Mouse (Mus musculus): ENCODE measurements at regions not wholly inside any gene's neighbourhood (a gene's known extent, or its start where the extent isn't known, plus 50 kb on each side); places are given as distances from the start of the nearest gene placed in this dataset.

DNA sequence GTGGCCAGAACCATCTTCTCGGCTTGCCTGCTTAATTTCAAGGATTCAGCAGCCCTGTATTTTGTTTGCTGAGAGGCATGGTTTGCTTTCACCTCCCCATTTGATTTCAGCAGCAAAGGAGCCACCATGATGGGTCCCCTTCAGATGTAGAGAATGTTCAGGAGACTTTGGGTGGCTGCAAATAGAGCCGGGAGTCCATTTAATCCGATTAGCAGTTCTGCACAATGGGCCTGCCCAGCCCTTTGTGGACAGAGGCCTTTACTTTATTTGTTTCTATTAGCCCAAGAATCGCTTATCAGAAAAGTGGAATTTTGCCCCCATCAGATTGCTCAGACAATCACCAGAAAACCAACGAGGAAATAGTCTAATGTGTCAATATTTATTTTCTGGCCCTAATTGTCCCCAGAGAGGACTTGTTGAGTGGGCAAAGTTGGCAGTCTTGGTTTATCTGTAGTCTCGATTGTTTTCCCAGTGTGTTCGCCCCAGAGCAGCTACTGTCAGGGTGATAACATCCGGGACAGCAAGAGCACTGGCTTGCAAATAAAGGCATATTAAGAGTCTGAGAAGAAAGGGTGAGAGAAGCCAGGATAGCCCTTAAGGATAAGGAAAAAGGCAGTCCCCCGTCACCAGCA is 130.6 kb upstream of the Kiz start:
- no peak overlapping the region for H3K9ac ChIP-seq (ENCODE audit: insufficient read depth, low read depth)
- H3K36me3 ChIP-seq (replicated peaks in 1 of 2; ENCODE audit: control insufficient read depth in 1 of 2, insufficient read depth in 1 of 2, low read length in 1 of 2): no peaks in the 10 kb centered on the region
- H3K9me3 ChIP-seq (replicated peaks; ENCODE audit: low read length): no peaks in the 10 kb centered on the region
- no peaks in the 10 kb centered on the region for H3K79me2 ChIP-seq (replicated peaks; ENCODE audit: control insufficient read depth, extremely low read depth, insufficient read depth, poor library complexity, severe bottlenecking)
- no peak overlapping the region for H3K27ac ChIP-seq (ENCODE audit: insufficient read depth, low read depth)
- H3K4me3 ChIP-seq (replicated peaks in 1 of 3; ENCODE audit: low read depth in 2 of 3, low read length in 2 of 3, poor library complexity in 1 of 3): no peak overlapping the region
- no peak for DNase-seq (ENCODE audit: extremely low read depth)
- no peaks in the 10 kb centered on the region for H3K4me1 ChIP-seq (ENCODE audit: control insufficient read depth in 1 of 2, insufficient read depth in 2 of 2)
- H3K27me3 ChIP-seq (replicated peaks): no peaks in the 10 kb centered on the region
- TF ChIP-seq E2F4 (IDR thresholded peaks at IDR 0.05; ENCODE audit: insufficient replicate concordance, low read depth, low read length): no peak
- TF ChIP-seq BHLHE40 (IDR thresholded peaks at IDR 0.05; ENCODE audit: low read depth, low read length): no peak
- TF ChIP-seq ELF1 (IDR thresholded peaks at IDR 0.05; ENCODE audit: low read depth, low read length): no peak
- TF ChIP-seq POLR2AphosphoS2 (IDR thresholded peaks at IDR 0.05; ENCODE audit: low read depth, low read length): no peak
- no peak for TF ChIP-seq MYC (IDR thresholded peaks at IDR 0.05; ENCODE audit: low read depth, low read length)
- TF ChIP-seq TCF12 (IDR thresholded peaks at IDR 0.05; ENCODE audit: low read depth, low read length): no peak
- TF ChIP-seq MAX (IDR thresholded peaks at IDR 0.05; ENCODE audit: low read length): no peak
- TF ChIP-seq ZKSCAN1 (IDR thresholded peaks at IDR 0.05; ENCODE audit: borderline replicate concordance, low read depth, low read length): no peak
- no peak for TF ChIP-seq JUN (IDR thresholded peaks at IDR 0.05; ENCODE audit: insufficient read depth, low read depth, low read length)
- TF ChIP-seq MXI1 (IDR thresholded peaks at IDR 0.05; ENCODE audit: low read depth, low read length): no peak
- no peak for TF ChIP-seq EP300 (IDR thresholded peaks at IDR 0.05; ENCODE audit: low read length)
- no peak for TF ChIP-seq POLR2A (IDR thresholded peaks at IDR 0.05; ENCODE audit: low read depth, low read length)
- no peak for TF ChIP-seq CHD1 (IDR thresholded peaks at IDR 0.05; ENCODE audit: low read depth, low read length)
- TF ChIP-seq USF1 (IDR thresholded peaks at IDR 0.05; ENCODE audit: low read depth, low read length): no peak
- no peak for TF ChIP-seq SIN3A (IDR thresholded peaks at IDR 0.05; ENCODE audit: low read length)
- TF ChIP-seq JUND (conservative IDR thresholded peaks at IDR 0.05; ENCODE audit: low read depth, low read length): no peak
- TF ChIP-seq TBP (conservative IDR thresholded peaks at IDR 0.05; ENCODE audit: low read depth, low read length): no peak
- TF ChIP-seq MAFK (IDR thresholded peaks at IDR 0.05; ENCODE audit: insufficient replicate concordance, low read length): no peak
- no peak for TF ChIP-seq MAZ (IDR thresholded peaks at IDR 0.05; ENCODE audit: low read depth, low read length)
- in situ Hi-C loops (cut with MboI; ENCODE audit: low pct_ligation_motif_present, low pct_unique_long_range_greater_than_20kb, low sequenced_read_pairs) (no loop called here), dilution Hi-C loops (cut with MboI; ENCODE audit: extremely low pct_ligation_motif_present, extremely low pct_unique_long_range_greater_than_20kb, low sequenced_read_pairs) (no loop called here)
- H3K4me2 ChIP-seq (ENCODE audit: insufficient read depth, low read depth, poor library complexity, severe bottlenecking): no peak overlapping the region

GRCm38 (mm10) chr2:146728693-146729092 is 127.0 kb upstream of the Kiz start:
- Histone ChIP-seq H3K9me3 (replicated peaks; ENCODE audit: low read length) (no peaks in the 10 kb centered on the region), H3K36me3 (replicated peaks in 1 of 2; ENCODE audit: control insufficient read depth in 1 of 2, insufficient read depth in 1 of 2, low read length in 1 of 2) (no peaks in the 10 kb centered on the region), H3K4me2 (ENCODE audit: insufficient read depth, low read depth, poor library complexity, severe bottlenecking) (no peak overlapping the region), H3K27ac (ENCODE audit: insufficient read depth, low read depth) (no peak overlapping the region), H3K27me3 (replicated peaks) (no peaks in the 10 kb centered on the region), H3K4me1 (ENCODE audit: control insufficient read depth in 1 of 2, insufficient read depth in 2 of 2) (peaks cover 0 to 3% of the 10 kb centered on the region in 2 experiments; a peak in 1 of 4 replicates), H3K9ac (ENCODE audit: insufficient read depth, low read depth) (no peak overlapping the region), H3K4me3 (replicated peaks in 1 of 3; ENCODE audit: low read depth in 2 of 3, low read length in 2 of 3, poor library complexity in 1 of 3) (no peak overlapping the region), H3K79me2 (replicated peaks; ENCODE audit: control insufficient read depth, extremely low read depth, insufficient read depth, poor library complexity, severe bottlenecking) (no peaks in the 10 kb centered on the region)
- no peak for DNase-seq (ENCODE audit: extremely low read depth)
- in situ Hi-C loops (cut with MboI; ENCODE audit: low pct_ligation_motif_present, low pct_unique_long_range_greater_than_20kb, low sequenced_read_pairs): no loop called here
- no peak for TF ChIP-seq RCOR1 (conservative IDR thresholded peaks at IDR 0.05; ENCODE audit: low read depth, low read length)
- no peak for TF ChIP-seq MAX (IDR thresholded peaks at IDR 0.05; ENCODE audit: low read length)
- no peak for TF ChIP-seq ELF1 (IDR thresholded peaks at IDR 0.05; ENCODE audit: low read depth, low read length)
- no peak for TF ChIP-seq CHD2 (IDR thresholded peaks at IDR 0.05; ENCODE audit: low read length)
- TF ChIP-seq TBP (conservative IDR thresholded peaks at IDR 0.05; ENCODE audit: low read depth, low read length): no peak
- TF ChIP-seq KAT2A (IDR thresholded peaks at IDR 0.05; ENCODE audit: insufficient replicate concordance, low read length): no peak
- no peak for TF ChIP-seq GABPA (IDR thresholded peaks at IDR 0.05; ENCODE audit: insufficient replicate concordance, low read depth, low read length)
- no peak for TF ChIP-seq ZMIZ1 (IDR thresholded peaks at IDR 0.05; ENCODE audit: low read depth, low read length)
- no peak for TF ChIP-seq JUND (conservative IDR thresholded peaks at IDR 0.05; ENCODE audit: low read depth, low read length)
- no peak for TF ChIP-seq ZKSCAN1 (IDR thresholded peaks at IDR 0.05; ENCODE audit: borderline replicate concordance, low read depth, low read length)
- no peak for TF ChIP-seq CTCF (conservative IDR thresholded peaks at IDR 0.05 in 1 of 2, IDR thresholded peaks at IDR 0.05 in 1 of 2; ENCODE audit: low read depth in 2 of 2, low read length in 2 of 2)
- no peak for TF ChIP-seq NELFE (IDR thresholded peaks at IDR 0.05; ENCODE audit: low read depth, low read length)
- no peak for TF ChIP-seq PAX5 (IDR thresholded peaks at IDR 0.05; ENCODE audit: low read length)
- no peak for TF ChIP-seq CHD1 (IDR thresholded peaks at IDR 0.05; ENCODE audit: low read depth, low read length)
- TF ChIP-seq USF2 (conservative IDR thresholded peaks at IDR 0.05; ENCODE audit: low read depth, low read length): no peak
- TF ChIP-seq UBTF (IDR thresholded peaks at IDR 0.05; ENCODE audit: low read depth, low read length): no peak
- no peak for TF ChIP-seq MEF2A (IDR thresholded peaks at IDR 0.05; ENCODE audit: borderline replicate concordance, low read depth, low read length)
- TF ChIP-seq HCFC1 (IDR thresholded peaks at IDR 0.05; ENCODE audit: low read depth, low read length): no peak
- TF ChIP-seq EP300 (IDR thresholded peaks at IDR 0.05; ENCODE audit: low read length): no peak
- no peak for TF ChIP-seq E2F4 (IDR thresholded peaks at IDR 0.05; ENCODE audit: insufficient replicate concordance, low read depth, low read length)
- dilution Hi-C loops (cut with MboI; ENCODE audit: extremely low pct_ligation_motif_present, extremely low pct_unique_long_range_greater_than_20kb, low sequenced_read_pairs): no loop called here

Measured in CH12.LX (cell line).